Mouse (Mus musculus) layer of hippocampus, postnatal 36 days (tissue): ENCODE measurements around the gene Ssbp3. TPM values are rescaled to one million over a fixed set of nuclear protein-coding genes. Genes with fewer than 3 reads are reported as not detected.
A peak's percentile ranks its signal among the peaks of the same experiment; 100 is the strongest.

Experiments used
- DNase-seq, 2 experiments: peaks; one replicate each; pipeline ENCODE4 v3.0.0; 2022
- total RNA-seq, 2 experiments: library from RNA; stranded (reverse); gene quantifications; 2 replicates each; pipeline ENCODE4 v1.2.3; 2021

Gene Ssbp3
- total RNA-seq, 2 experiments from 2014 or later = 144 to 163 TPM

DNA sequence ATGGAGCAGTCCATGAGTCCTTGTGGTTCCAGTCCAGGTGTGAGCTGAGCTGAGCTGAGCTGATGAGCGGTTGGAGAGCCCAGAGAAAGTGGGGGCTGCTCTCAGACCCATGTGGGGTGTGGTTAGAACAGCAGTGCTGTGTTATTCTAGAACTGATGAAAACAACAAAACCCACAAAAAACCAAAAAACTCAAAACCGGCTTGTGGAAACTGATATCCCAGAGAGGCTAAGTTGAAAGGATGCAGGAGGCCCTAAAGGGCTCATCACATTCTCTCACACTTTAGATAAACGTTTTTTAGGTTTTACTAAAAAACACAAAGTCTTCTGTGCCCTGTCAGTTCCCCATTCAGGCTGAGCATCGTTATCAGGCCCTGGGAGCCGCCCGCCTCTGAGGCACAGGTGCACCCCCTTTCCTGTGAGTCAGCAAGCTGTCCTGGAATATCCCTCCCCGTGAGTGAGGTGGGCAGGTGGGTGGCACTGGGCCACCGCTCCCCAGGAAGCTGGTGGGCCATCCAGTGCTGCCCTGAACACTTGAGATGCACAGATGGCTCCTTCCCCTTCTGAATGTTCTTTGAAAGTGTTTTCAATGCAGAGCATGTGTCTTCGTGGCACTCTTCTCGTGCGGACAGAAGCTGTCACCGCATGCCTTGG, 24.6 kb downstream of the Ssbp3 start:
- DNase-seq = peak in 1 of 2 experiments; percentile 27

GRCm38 (mm10) chr4:106935583-106935935, 25.1 kb downstream of the Ssbp3 start:
- no peak for DNase-seq

- no peak for DNase-seq
Observed at GRCm38 (mm10) chr4:106936041-106936440, 25.5 kb downstream of the Ssbp3 start.

DNA sequence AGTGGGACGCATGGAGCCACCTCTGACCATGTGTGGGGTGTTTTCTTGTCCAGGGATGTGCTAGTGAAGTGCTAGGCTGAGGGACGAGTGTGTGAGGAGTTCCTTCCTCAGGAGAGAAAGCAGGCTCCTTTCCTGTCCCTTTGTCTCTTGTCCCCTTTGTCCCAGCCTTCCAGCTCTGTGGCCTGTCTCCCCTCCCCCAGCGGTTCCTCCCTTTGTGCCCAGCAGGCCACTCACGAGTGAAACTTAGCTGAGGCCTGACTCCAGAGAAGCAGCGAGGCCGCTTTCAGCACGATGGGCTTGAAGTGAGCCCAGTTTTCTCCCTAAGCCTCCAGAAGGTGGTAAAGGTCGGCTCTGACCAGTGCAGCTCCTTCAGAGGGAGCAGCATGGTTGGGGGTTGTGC, 26.2 kb downstream of the Ssbp3 start:
- no peak for DNase-seq

GRCm38 (mm10) chr4:106938506-106939222, 28.2 kb downstream of the Ssbp3 start:
- no peak for DNase-seq

DNA sequence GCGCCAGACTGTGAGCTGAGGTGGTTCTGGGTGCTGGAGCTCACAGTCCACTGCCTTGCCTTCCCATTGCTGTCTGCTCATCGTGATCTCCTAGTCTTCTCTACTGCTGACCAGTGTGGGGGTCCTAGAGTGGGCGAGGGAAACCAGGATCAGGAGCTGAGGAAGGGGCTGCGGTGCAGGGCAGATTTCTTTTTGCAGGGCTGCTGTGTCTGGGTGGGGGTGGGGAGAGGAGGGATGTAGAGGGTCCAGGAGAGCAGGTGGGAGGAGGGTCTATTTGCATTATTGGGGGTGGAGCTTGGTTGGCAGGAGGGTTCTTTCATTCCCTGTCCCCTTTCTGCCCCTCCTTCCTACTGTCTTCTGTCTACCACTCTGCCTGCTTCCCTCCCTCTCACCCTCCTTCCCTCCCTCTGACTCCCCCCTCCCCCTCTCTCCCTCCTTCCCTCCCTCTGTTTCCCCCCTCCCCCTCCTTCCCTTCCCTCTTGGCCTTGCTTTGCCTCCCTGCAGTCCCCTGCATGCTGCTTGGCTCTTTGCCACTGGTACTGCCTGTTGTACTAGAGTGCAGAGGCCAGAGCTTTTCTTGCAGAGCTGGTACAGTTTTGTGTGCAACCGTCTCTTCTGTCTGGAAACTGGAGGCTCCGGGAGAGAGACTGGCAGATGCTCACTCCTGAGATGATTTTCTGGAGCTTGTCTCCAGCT, 28.9 kb downstream of the Ssbp3 start:
- DNase-seq = peak in 1 of 2 experiments; percentile 37

DNA sequence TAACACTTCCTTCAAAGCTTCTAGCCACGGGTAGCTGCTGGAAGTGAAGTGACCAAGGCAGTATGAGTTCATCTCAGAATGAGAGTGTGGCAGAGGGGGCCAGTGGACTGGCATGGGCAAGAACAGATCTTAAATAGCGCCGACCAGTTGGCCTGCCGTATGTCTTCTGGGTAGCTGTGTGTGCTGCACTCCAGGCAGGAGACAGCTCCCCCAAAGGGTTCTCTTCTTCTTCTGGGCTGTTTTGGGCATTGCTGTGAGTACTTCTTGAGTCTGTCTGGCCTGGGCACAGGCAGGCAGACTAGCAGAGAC, 29.4 kb downstream of the Ssbp3 start:
- DNase-seq = no peak

- DNase-seq = no peak
Observed at GRCm38 (mm10) chr4:106940945-106941344, 30.4 kb downstream of the Ssbp3 start.

DNA sequence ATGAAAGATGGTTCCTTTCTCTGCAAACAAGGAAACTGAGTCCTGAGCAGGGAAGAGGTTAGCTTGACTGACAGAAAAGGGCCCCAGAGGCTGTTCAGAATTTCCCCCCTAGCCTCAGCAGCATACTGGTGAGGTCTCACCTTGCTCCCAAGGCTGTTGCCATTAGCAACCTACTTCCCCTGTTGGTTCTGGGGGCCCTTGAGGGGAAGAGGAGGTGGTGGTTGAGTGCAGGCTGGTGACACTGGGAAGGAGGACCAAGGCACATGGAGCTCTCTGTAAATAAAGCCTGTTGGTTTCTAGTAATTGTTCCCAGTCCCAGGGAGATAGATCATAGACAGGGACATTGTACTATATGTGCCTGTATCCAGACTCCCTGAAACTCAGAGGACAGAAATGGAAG, 31.0 kb downstream of the Ssbp3 start:
- no peak for DNase-seq

GRCm38 (mm10) chr4:106942491-106942890, 32.0 kb downstream of the Ssbp3 start:
- no peak for DNase-seq

DNA sequence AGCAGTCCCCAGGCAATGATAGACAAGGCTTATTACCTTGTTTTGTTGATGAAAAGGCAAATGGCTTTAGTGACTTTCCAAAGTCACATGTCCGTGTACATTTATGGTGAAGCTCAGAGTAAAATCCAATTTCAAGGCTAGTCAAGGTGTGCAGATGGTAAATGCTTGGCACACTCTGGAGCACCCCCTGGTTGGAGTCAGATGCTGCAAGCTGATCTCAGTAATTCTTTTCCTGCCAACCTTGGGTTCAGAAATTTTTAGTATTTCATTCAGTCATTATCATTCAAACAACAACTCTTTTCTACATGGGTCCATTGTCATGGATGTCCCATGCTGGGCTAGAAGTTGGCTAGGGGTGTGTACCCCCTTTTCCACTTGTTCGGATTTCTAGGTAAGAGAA, 33.1 kb downstream of the Ssbp3 start:
- DNase-seq = no peak

DNA sequence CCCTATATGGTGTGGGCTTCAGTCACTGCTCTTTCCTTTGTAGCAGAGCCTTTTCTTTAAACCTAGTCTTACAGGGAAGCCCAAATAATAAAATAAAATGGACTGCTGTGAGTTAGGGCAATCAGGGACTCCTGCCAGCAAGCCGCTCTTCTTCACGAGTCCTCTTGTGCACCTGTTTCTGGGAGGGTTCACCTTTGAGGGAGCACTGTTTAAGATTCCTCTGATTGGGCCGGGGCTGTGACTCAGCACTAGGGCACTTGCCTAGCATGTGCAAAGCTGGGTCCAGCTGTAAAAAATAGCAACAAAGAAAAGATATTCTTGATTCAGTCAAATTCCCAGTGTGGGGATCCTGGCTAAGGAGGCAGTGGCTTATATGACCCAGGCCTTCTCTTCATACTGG, 34.4 kb downstream of the Ssbp3 start:
- DNase-seq = no peak

- DNase-seq = no peak
Observed at GRCm38 (mm10) chr4:106947741-106948140, 37.2 kb downstream of the Ssbp3 start.

DNA sequence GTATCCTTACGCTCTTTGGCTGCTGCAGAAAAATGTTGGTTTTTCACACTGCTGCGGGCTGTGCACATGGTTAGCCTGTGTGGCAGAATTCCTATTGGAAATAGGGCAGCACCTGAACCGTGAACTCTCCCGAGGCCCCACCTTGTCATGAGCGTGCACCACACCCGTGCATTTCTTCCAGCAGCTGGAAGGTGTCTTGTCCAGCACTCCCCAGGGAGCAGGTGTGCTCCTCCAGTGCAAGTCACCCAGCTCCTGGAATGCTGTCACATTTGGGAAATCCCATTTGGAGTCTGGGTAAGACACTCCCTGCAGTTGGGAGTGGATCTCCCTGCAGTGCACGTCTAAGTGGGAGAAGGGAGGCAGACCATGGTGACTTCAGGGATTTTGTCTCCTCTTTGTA, 38.0 kb downstream of the Ssbp3 start:
- no peak for DNase-seq

- no peak for DNase-seq
Observed at GRCm38 (mm10) chr4:106949200-106949599, 38.7 kb downstream of the Ssbp3 start.

DNA sequence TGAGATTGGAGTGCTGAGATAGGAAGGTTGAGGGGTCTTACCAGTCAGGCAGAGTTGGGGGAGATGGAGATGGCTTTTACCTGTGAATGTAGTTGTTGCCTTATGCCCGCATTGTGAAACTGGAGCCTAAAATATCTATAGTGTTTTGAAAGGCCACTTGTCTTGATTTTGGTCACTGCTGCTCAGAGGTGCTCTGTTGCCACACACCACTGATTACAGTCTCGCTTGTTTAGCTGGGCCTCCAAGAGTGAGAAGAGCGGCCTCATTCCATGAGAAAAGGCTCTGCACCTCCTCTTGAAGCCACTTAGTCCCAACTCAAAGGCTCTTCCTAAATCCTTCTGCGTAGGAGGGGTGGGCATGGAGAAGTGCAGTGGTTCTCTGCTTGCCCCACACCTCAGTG, 40.3 kb downstream of the Ssbp3 start:
- DNase-seq = no peak

DNA sequence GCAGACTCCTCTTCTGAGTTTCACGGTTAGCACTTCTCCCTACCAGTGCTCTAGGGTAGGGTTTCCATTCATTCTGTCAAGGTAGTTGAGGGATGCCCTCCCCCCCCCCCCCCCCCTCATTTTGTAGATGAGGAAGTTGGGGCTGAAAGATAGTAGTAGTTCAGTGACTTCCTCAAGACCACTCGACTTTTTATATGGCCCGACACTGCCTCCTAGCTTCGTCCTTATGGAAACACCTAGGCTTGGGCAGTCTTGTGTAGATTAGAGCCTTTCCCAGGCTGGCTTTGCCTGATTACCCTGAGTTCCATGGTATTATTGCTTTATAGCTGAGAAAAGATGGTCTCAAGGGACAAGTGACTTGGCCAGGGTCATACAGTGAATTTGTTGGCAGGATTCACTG, 41.0 kb downstream of the Ssbp3 start:
- DNase-seq = no peak

- no peak for DNase-seq
Observed at GRCm38 (mm10) chr4:106953221-106953620, 42.7 kb downstream of the Ssbp3 start.

GRCm38 (mm10) chr4:106953760-106954159, 43.3 kb downstream of the Ssbp3 start:
- DNase-seq = no peak

- peak; percentile 72 to 77 for DNase-seq
Observed at GRCm38 (mm10) chr4:106955729-106956712, 45.5 kb downstream of the Ssbp3 start.

DNA sequence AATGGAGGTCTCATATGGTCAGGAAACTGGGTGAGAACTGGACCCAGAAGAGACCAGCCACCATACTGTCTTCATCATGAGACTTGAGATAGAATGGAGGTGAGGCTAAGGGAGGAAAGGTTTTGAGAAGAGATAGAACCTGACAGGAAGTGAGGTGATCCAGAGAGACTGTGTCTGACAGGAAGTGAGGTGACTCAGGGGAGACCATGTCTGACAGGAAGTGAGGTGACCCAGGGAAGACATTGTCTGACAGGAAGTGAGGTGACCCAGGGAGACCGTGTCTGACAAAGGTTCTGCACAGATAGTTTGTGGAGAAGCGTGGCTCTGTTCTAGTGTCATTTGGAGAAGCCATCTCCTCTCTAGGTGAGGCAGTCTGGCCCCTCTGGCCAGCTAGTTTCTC, 47.6 kb downstream of the Ssbp3 start:
- no peak for DNase-seq

GRCm38 (mm10) chr4:106958561-106958960, 48.1 kb downstream of the Ssbp3 start:
- no peak for DNase-seq
